In genomic region chr5:34955630-34956029, GRCm38 (mm10) we compare ENCODE assay signal across 12 mouse cellular contexts. TPM values are rescaled to one million over a fixed set of nuclear protein-coding genes. Genes with fewer than 3 reads are reported as not detected.
DNase-seq lines count a peak whose midpoint lies in the region; ATAC-seq and TF ChIP-seq lines count a peak whose summit lies in the region.
"Had no signal": no experiment of that assay in that cellular context is flagged by ENCODE, and none has a peak within 500 bp of the region (broad histone marks: within the 10 kb centered on the region; RNA-seq: fewer than 3 reads in every experiment).

No protein-coding gene starts in this region.

- H3K36me3 ChIP-seq in kidney, adult 2 months (ENCODE audit: control insufficient read depth, insufficient read depth, low read length), result no peaks in the 10 kb centered on the region
- peaks cover 10% of the 10 kb centered on the region for H3K36me3 ChIP-seq in kidney, embryonic 15.5 days
- peaks cover 5% of the 10 kb centered on the region; the same call in 1 of the 2 replicates for H3K36me3 ChIP-seq in heart, embryonic 15.5 days

- no peak for TF ChIP-seq CTCF in kidney, adult 2 months (conservative IDR thresholded peaks at IDR 0.05; ENCODE audit: insufficient read depth, insufficient read length, low read depth, low read length)

- H3K27me3 ChIP-seq in kidney, adult 2 months (replicated peaks; ENCODE audit: control insufficient read depth, insufficient read depth, low read length), result no peaks in the 10 kb centered on the region
- no peaks in the 10 kb centered on the region for H3K27me3 ChIP-seq in kidney, embryonic 15.5 days
- H3K27me3 ChIP-seq in heart, embryonic 15.5 days, result no peaks in the 10 kb centered on the region
- H3K27me3 ChIP-seq: Patski had no signal

- H3K9ac ChIP-seq in kidney, embryonic 15.5 days, result no peak overlapping the region
- H3K9ac ChIP-seq in heart, embryonic 15.5 days, result no peak overlapping the region
- H3K9ac ChIP-seq: liver, postnatal 0 days had no signal

- ATAC-seq in kidney, embryonic 15.5 days (replicated peaks; ENCODE audit: low FRiP score), result no peak
- peak; percentile 41 for ATAC-seq in heart, embryonic 15.5 days (replicated peaks; ENCODE audit: insufficient number of reproducible peaks, insufficient read depth, low FRiP score, low read depth)
- ATAC-seq: liver, postnatal 0 days; Patski had no signal

- DNase-seq in kidney, adult 2 months, result peak; percentile 48
- DNase-seq in 416B (ENCODE audit: low read depth) (peak; percentile 78), adipocyte (ENCODE audit: low spot score) (peak; percentile 22)
- no peak for DNase-seq in thymus, postnatal 36 days
- no peak for DNase-seq in layer of hippocampus, adult 9-11 months
- no peak for DNase-seq in thymus, postnatal 14 days
- DNase-seq: embryo, embryonic 11 days; gastrocnemius, postnatal 36 days; liver, postnatal 0 days had no signal

- WGBS in kidney, adult 2 months, result 46% methylated on average over 5 of the region's 5 CpGs
- 38% methylated on average over 5 of the region's 5 CpGs for WGBS in kidney, embryonic 15.5 days
- WGBS in heart, embryonic 15.5 days, result 19% methylated on average over 5 of the region's 5 CpGs

- 0 out of 2 replicates have a peak, but pooled peaks cover 2% of the 10 kb centered on the region for H3K4me1 ChIP-seq in kidney, adult 2 months (ENCODE audit: control insufficient read depth, insufficient read depth, low read length)
- peaks cover 44% of the 10 kb centered on the region for H3K4me1 ChIP-seq in kidney, embryonic 15.5 days
- H3K4me1 ChIP-seq in heart, embryonic 15.5 days (replicated peaks), result peaks cover 61% of the 10 kb centered on the region

- no peak overlapping the region for H3K4me3 ChIP-seq in kidney, adult 2 months (ENCODE audit: insufficient read depth, low read depth, low read length)
- no peak overlapping the region for H3K4me3 ChIP-seq in kidney, embryonic 15.5 days (replicated peaks)
- H3K4me3 ChIP-seq in heart, embryonic 15.5 days, result no peak overlapping the region

- no peak overlapping the region for H3K27ac ChIP-seq in kidney, adult 2 months (ENCODE audit: insufficient read depth, low read depth, low read length)
- no peak overlapping the region for H3K27ac ChIP-seq in kidney, embryonic 15.5 days
- peak overlapping the region; percentile 59 for H3K27ac ChIP-seq in heart, embryonic 15.5 days

- H3K9me3 ChIP-seq in kidney, embryonic 15.5 days (replicated peaks), result peaks cover 3% of the 10 kb centered on the region; the same call in 1 of the 2 replicates
- H3K9me3 ChIP-seq in heart, embryonic 15.5 days (replicated peaks), result no peaks in the 10 kb centered on the region

- no peak for TF ChIP-seq POLR2A in kidney, adult 2 months (IDR thresholded peaks at IDR 0.05; ENCODE audit: low read depth, low read length)

- H3K4me2 ChIP-seq in kidney, embryonic 15.5 days, result no peak overlapping the region
- H3K4me2 ChIP-seq in heart, embryonic 15.5 days, result no peak overlapping the region

RNA-seq across cellular contexts. Expression of gene Rgs12, which starts 6.4 kb away (rescaled TPM):
- polyA plus RNA-seq in kidney, adult 2 months (2012; rRNA removed), result 14.1 and 20.7 TPM in 2 replicates
- polyA plus RNA-seq in kidney, embryonic 15.5 days (2015; fragmentation: Nextera tagmentation; extraction: Ambion mirVana), result 30.2 and 35.2 TPM in 2 replicates
- polyA plus RNA-seq in heart, embryonic 15.5 days (2015; fragmentation: Nextera tagmentation; extraction: Ambion mirVana), result 28.7 and 35.0 TPM in 2 replicates

RNA-seq across cellular contexts. Expression of gene Msantd1, which starts 47.8 kb away (rescaled TPM):
- 1.1 and 1.8 TPM in 2 replicates for polyA plus RNA-seq in kidney, adult 2 months (2012; rRNA removed)
- 0.42 and 0.68 TPM in 2 replicates for polyA plus RNA-seq in kidney, embryonic 15.5 days (2015; fragmentation: Nextera tagmentation; extraction: Ambion mirVana)
- 0.27 TPM in 1 of 2 replicates, not detected in the other for polyA plus RNA-seq in heart, embryonic 15.5 days (2015; fragmentation: Nextera tagmentation; extraction: Ambion mirVana)

Comparison
In these comparisons a context has a peak if more than half of its experiments do, and no peak if none do; other contexts are left out.
1. DNase-seq: peak in kidney, adult 2 months (single experiment), 416B (single experiment) and adipocyte (single experiment); none in thymus, postnatal 36 days (0 of 2), layer of hippocampus, adult 9-11 months (single experiment) and thymus, postnatal 14 days (single experiment).